Mouse (Mus musculus): ENCODE results near the gene Egfr.

The Egfr gene

DNA sequence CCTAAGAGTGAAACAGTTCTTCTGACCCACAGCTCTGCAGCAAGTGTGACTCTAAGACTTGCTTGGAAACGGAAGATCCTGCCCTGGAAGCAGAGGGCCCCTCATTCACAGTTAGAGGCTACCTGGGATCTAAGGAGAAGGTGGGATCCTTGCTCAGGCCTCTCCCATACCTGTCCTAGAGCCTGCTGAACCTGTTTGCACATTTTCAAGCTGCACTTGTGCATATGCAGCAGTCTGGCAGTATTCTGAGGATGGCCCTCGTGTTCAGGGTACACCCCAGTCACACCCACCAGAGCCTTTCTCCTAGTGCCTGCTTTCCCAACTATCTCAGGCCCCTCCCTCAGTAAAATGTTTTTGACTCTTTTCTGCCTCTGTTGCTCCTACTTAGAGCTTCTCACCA lies 29.6 kb downstream of the Egfr start:
- no peak for DNase-seq

DNA sequence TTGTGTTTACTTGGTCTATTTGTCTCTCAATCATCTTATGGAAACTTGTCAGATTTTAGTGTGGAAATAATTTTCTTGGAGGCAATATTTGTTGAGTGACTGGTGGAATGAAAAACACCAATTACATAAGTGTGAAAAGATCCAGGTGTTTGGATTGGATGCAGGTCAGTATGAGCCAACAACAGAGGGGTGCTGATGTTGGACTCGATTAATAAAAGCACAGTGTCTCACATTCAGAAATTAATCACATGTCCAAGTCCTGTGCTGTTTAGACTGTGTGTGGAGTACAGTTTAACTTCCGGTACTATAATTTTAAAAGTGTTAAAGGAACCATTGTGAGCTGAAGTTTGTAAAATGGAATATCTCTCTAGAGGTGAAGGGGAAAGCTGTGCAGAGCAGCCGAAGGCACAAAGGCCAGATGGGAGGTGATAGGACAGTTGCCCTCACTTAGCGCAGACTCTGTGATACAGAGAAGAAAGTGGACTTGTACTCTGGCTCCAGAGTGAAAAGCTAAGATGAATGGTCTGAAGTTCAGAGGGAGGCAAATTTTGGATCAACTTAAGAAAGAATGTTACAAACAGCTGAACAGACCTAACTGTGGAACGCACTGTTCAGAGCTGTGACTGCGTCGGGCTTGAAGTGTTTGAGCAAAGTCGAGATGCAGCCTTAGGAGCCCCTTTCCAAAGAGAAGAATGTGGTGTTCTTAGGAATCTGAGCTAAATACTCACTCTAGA lies 32.1 kb downstream of the Egfr start:
- no peak for DNase-seq

DNA sequence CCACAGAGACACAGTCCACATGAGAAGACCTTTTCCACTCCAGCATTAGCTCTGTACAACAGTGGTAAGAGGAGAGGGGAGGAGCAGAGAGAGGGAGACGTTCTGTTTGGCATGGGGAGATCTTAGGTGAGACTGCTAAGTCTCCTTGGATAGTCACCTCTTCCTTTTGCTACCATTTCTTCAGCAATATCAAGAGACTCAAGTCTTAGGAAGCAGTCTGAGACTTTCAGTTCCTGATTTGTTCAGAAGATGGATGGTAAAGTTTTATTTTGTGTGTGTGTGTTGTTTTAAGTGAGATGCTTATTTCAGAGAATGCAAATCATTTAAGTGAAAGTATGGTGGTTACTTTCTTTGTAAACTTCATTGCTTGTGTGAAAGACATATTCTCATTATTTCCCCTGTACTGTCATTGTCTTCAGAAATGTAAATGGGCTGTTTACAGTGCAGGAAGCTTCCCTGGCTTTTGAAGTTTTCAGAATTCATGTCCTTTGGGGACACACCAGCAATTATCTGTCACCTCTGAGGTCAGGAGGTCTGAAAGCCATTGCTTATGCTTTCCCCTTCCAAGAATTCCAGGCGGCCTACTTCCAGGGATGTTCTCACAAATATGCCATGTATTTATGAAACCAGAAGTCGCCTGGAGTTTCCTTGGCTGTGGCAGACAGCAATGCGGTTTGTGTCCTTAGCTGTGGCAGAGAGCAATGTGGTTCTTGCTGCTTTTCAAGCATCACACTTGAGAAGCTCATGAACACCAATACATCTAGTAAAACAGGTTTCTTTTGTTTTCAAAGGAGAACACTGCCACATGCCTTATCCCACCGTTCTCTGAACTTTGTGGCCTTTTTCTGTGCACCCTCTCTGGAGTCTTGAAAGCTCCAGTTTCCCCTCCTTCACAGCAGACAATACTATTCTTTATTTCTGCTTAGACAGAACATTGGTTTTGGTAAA lies 40.9 kb downstream of the Egfr start:
- no peak for DNase-seq

- no peak for DNase-seq
These were observed 43.0 kb downstream of the Egfr start for GRCm38 (mm10) chr11:16795012-16795411.

DNA sequence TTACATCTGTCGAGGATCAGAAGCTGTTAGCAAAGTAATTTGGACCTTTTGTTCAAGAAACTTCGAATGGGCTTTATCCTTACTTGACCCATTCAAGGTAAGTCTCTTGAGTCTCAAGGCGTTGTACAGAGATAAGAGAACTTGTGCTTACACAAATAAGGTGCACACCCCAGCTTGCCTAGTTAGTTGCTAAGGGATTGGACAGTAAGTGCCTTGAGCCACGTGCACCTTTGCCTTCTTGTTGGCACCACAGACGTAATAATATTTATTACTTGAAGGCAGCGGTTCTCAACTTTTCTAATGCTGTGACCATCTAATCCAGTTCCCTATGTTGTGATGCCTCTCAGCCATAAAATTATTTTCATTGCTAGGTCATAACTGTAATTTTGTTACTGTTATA lies 43.5 kb downstream of the Egfr start:
- DNase-seq: no peak

- no peak for DNase-seq
These were observed 45.5 kb downstream of the Egfr start for GRCm38 (mm10) chr11:16797456-16797855.

GRCm38 (mm10) chr11:16798136-16798535 lies 46.1 kb downstream of the Egfr start:
- no peak for DNase-seq

- DNase-seq: no peak
These were observed 48.5 kb downstream of the Egfr start for GRCm38 (mm10) chr11:16800507-16800906.

GRCm38 (mm10) chr11:16802668-16803067 lies 50.7 kb downstream of the Egfr start:
- DNase-seq: no peak

GRCm38 (mm10) chr11:16804016-16804415 lies 52.0 kb downstream of the Egfr start:
- no peak for DNase-seq

DNA sequence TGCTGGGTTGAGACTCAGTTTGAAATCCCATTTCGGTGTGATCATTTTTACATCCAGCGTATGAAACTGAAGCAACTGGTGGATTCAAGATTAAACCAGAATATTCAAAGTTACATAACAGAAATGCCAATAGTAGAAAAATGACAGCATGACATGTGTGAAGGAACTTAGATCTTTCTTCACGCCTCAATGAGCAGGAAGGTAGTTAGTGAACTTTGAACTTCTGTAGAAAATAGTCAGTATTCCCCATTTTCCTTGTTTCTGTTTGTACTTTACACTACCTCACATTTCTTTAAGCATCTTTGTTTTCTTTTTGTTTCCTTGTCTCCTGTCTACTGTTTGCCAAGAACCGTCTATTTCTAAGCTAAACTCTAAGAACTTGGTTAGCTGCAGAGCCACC lies 53.9 kb downstream of the Egfr start:
- no peak for DNase-seq

- no peak for DNase-seq
These were observed 57.4 kb downstream of the Egfr start for GRCm38 (mm10) chr11:16809161-16809967.

DNA sequence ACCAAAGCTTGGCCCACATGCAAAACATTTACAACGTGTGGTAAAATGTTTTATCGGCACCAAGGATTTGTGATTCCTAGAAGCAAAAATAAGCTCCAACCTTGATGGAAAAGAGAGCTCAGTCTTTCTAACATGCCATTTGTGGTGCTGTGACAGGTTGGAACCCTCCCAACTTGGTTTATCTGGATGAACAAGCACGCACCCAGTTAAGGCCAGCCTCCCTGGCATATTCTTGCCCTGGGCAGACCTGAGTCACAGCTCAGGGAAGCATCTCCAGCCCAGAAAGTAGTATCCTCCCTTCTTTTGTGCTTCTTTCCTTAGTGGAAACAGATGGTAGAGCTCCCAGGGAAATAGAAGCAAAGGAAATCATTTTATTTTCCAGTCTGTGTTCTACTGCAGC lies 58.1 kb downstream of the Egfr start:
- DNase-seq: no peak

DNA sequence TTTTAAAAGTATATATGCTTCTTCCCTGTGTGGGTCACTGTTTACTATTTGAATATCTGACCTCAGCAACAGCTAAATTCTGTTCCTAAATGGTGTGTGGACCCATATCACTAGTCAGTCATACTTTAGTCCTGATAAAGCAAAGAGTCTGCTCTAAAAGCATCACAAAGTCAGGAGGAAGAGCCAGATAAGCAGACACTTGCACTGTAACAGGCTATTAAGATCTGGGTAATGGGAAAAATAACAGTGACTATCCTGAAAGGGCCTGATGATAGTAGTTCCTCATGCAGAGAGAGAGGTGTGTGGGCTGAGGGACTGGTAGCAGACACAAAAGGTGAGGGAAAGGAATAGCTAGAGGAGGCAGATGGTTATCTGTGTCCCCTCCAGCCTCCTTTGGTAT lies 61.3 kb downstream of the Egfr start:
- no peak for DNase-seq

- DNase-seq: no peak
These were observed 64.4 kb downstream of the Egfr start for GRCm38 (mm10) chr11:16816414-16816813.

GRCm38 (mm10) chr11:16817336-16818034 lies 65.5 kb downstream of the Egfr start:
- DNase-seq: no peak

DNA sequence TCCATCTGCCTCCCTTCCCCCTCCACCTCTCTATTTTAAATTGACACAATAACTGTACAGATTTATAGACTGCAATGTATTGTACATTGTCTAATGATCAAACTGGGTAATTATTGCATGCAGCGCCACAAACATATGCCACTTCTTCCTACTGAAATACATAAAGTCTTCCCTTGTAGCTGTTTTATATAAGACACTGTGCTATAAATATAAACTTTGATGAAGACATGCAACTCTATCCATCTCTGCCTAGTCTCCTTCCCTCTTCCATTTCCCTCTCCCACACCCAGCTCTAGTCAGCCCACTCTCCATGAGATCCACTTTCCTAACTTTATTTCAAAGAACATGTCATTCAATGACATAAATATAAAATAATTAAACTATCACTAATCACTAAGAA lies 67.4 kb downstream of the Egfr start:
- DNase-seq: no peak

GRCm38 (mm10) chr11:16820138-16820537 lies 68.1 kb downstream of the Egfr start:
- no peak for DNase-seq

GRCm38 (mm10) chr11:16821668-16822254 lies 69.8 kb downstream of the Egfr start:
- DNase-seq: no peak

DNA sequence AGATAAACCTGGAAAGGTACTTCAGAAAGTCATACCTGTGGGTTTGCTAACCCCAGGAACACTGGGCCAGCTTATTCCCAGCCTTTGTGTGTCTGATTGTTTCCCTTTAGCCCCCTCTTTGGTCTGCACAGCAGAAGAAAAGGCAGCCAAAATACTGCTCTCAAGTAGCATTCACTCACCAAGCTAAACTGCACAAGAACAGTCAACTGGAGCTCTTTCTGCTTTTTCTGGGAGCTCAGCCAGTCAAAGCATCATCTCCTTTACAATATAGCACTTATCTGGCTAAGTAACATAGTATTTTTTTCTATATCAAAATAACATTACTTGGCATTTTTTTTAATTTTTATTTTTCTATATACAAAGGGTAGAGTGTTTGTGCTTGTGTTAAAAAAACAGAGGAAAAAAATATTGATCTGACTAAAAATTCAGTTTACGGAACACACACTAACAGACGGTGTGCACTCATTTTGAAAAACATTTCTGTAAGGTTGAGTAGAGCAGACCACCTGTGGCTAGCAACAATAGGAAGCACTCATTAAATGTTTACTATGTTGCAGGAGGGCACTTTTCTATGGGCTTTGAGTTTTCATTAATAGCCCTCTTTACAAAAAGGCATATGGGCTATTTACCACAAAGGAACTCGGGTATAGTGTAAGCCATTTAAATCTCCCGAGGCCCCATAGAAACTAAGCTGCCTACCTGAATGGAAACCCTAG lies 72.0 kb downstream of the Egfr start:
- no peak for DNase-seq

DNA sequence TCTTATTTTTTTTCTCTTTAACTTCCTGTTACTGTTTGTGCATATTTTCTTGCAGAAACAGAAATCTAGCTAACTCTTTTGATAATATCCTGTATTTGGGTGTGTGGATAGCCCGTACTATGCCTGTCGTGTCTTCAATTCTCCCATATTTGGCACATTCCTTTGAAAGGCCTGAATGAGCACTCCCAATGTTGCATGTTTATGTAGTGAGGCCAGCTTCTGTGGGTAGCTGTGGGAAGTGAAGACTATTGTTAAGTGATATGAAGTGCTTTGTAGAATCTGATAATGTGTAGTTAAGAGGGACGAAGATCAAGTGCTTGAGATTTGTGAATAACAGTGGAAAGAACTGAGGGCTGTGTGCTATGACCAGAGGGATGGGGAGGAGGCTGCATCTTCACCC lies 77.5 kb downstream of the Egfr start:
- DNase-seq: no peak
